Mouse (Mus musculus) thymus, adult 2 months (tissue): ENCODE data around the gene Kcnh4. TPM values are rescaled to one million over a fixed set of nuclear protein-coding genes. Genes with fewer than 3 reads are reported as not detected.

ENCODE experiments used
- DNase-seq: peaks from one replicate; pipeline ENCODE4 v3.0.0; 2021
- H3K27ac ChIP-seq: fragments of 200-500 bp; 2 replicates; pipeline ENCODE4 v1.5.1; 2012; ENCODE audit warnings: low read length, control low read depth; ENCODE audit not compliant: control insufficient read depth, insufficient read depth
- H3K27me3 ChIP-seq: fragments of 200-500 bp; 2 replicates; pipeline ENCODE4 v1.6.1; 2012; ENCODE audit warnings: mild to moderate bottlenecking, low read length, moderate library complexity, mixed read lengths; ENCODE audit not compliant: control insufficient read depth, insufficient read depth
- H3K36me3 ChIP-seq: fragments of 200-500 bp; 2 replicates; pipeline ENCODE4 v1.6.1; 2012; ENCODE audit warnings: mild to moderate bottlenecking, low read length, moderate library complexity; ENCODE audit not compliant: control insufficient read depth, insufficient read depth
- H3K4me1 ChIP-seq: fragments of 200-500 bp; replicated peaks from 2 replicates; pipeline ENCODE4 v1.6.1; 2012; ENCODE audit warnings: low read length; ENCODE audit not compliant: control insufficient read depth, insufficient read depth
- H3K4me3 ChIP-seq: fragments of 200-500 bp; 2 replicates; pipeline ENCODE4 v1.5.1; 2012; ENCODE audit warnings: mild to moderate bottlenecking, low read length, control low read depth, moderate library complexity; ENCODE audit not compliant: control insufficient read depth, insufficient read depth
- CTCF ChIP-seq: fragments of 200-500 bp; IDR thresholded peaks from 2 replicates; pipeline ENCODE4 v1.5.1; 2012; ENCODE audit warnings: mild to moderate bottlenecking, control low read depth, low read length, moderate library complexity, borderline replicate concordance; ENCODE audit not compliant: control insufficient read depth, poor library complexity, insufficient read depth; ENCODE audit errors: extremely low read depth
- POLR2A ChIP-seq: fragments of 200-500 bp; IDR thresholded peaks from 2 replicates; pipeline ENCODE4 v1.6.1; 2012; ENCODE audit warnings: mild to moderate bottlenecking, low read length, control low read depth, moderate library complexity; ENCODE audit not compliant: control insufficient read depth, poor library complexity, insufficient read depth; ENCODE audit errors: extremely low read depth
- WGBS: fragments of 180-500 bp; shearing (Covaris S2); methylation state at CpG from one replicate; pipeline ENCODE4 v1.1.7; 2018; 5-methylcytosine and 5-hydroxymethylcytosine counted together
- polyA plus RNA-seq: library from polyadenylated mRNA; depleted of rRNA; stranded (reverse); fragments of >200 nt; gene quantifications from 2 replicates; pipeline ENCODE4 v1.2.3, GENCODE M21; 2012

The Kcnh4 gene
- polyA plus RNA-seq, 1 experiment, result 1.1 TPM

DNA sequence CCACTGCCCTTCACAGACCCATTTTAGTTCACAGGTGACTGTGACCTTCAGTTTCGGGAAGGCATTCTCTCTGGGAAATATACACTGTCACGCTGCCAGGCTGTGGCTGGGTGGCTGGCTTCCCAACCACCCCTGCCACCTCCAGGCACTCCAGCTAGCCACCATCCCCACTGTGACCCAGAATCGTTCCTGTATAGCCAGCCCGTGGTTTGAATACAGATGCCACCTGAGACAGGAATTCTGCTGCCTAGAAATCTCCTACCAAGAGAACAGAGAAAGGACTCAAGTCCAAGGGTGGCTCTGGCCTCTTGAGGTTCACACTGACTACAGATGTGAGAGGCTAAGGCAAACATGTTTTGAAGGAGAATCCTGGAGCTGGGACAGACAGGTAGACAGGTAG is 40.9 kb downstream of the Kcnh4 start:
- no peak overlapping the region for H3K4me3 ChIP-seq
- 87% methylated on average over 4 of the region's 4 CpGs for WGBS
- H3K27ac ChIP-seq, result no peak overlapping the region
- no peak for TF ChIP-seq CTCF
- TF ChIP-seq POLR2A, result no peak
- no peak for DNase-seq
- no peaks in the 10 kb centered on the region for H3K27me3 ChIP-seq
- H3K4me1 ChIP-seq, result peaks cover 32% of the 10 kb centered on the region
- peaks cover 39% of the 10 kb centered on the region for H3K36me3 ChIP-seq

DNA sequence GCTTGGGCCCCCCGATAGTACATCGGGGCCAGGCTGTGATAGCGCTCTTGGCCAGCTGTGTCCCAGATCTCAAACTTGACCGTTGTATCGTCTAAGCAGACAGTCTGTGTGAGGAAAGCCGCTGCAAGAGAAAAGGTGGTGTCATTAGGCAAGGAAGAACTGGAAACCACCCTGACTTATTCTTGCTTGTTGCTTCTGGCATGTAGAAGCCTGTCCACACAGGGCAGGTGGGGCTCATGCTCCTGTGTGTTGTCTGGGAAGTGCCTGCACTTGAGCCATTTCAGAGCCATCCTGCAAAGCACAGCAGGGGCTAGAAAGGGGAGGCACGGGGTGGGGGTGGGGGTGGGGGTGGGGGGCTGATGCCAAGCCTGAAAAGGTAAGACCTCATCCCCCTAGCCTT is 41.3 kb downstream of the Kcnh4 start:
- no peak overlapping the region for H3K4me3 ChIP-seq
- WGBS, result 95% methylated on average over 7 of the region's 7 CpGs
- DNase-seq, result no peak
- peaks cover 39% of the 10 kb centered on the region for H3K36me3 ChIP-seq
- no peaks in the 10 kb centered on the region for H3K27me3 ChIP-seq
- no peak overlapping the region for H3K27ac ChIP-seq
- peaks cover 35% of the 10 kb centered on the region for H3K4me1 ChIP-seq
- TF ChIP-seq CTCF (no peak), POLR2A (no peak)

DNA sequence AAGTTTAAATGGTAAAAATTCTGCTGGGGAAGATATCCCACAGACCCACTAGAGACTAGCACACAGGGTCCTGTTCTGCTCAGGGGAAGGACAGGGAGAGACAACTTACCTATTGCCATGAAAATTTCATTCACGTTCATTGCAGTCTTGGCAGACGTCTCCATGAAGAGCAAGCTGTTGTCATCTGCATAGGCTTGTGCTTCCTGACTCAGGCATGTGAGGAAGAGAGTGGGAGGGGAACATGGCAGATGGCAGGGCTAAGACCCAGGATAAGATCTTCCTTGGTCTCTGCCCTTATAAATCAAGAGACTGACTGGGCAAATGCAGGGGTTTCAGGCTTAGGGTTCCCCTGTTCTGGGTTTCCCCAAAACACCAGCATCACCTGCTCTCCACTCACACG is 43.1 kb downstream of the Kcnh4 start:
- DNase-seq, result no peak
- no peak overlapping the region for H3K27ac ChIP-seq
- TF ChIP-seq CTCF, result no peak
- TF ChIP-seq POLR2A, result no peak
- WGBS, result 94% methylated on average over 3 of the region's 3 CpGs
- H3K4me1 ChIP-seq, result peaks cover 38% of the 10 kb centered on the region
- no peaks in the 10 kb centered on the region for H3K27me3 ChIP-seq
- no peak overlapping the region for H3K4me3 ChIP-seq
- H3K36me3 ChIP-seq, result peaks cover 39% of the 10 kb centered on the region

DNA sequence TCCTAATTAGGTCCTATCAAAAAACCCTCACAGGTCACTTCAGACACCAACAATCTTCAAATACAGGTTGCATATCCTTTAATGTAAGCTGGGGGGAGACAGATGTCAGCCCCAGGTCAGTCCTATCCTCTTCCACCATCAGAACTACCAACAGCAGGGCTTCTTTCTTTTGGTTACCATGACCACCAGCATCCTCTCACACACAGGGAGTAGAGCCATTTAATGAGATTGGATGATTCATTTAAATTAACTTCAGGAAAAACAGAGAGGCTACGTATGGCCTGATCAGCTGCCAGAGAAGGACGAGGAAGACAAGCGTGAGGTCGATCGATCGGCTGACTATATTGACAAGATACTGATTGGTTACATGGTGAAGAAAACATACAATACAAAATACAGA is 44.8 kb downstream of the Kcnh4 start:
- peaks cover 25% of the 10 kb centered on the region for H3K4me1 ChIP-seq
- WGBS, result 96% methylated on average over 6 of the region's 6 CpGs
- H3K27ac ChIP-seq, result no peak overlapping the region
- TF ChIP-seq CTCF (no peak), POLR2A (no peak)
- peaks cover 39% of the 10 kb centered on the region for H3K36me3 ChIP-seq
- DNase-seq, result no peak
- no peak overlapping the region for H3K4me3 ChIP-seq
- no peaks in the 10 kb centered on the region for H3K27me3 ChIP-seq

DNA sequence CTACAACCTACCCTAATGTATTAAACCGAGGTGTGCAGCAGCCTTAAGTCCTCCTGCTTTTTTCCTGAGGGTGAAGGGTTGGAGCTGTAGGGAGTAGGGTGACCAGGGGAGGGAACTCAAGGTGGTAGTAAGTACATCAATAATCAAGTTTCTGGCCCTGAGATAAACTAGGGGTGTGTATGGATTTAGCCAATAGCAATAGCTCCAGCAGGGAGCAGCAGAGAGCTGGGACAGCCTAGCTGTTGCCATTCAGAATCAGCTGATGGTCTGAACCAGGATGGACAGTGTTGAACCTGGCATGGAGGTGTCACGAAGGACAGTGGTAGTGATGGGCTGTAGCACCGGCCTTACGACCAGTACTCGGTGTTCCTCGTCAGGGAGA is 45.2 kb downstream of the Kcnh4 start:
- 72% methylated on average over 6 of the region's 6 CpGs for WGBS
- Histone ChIP-seq H3K27me3 (no peaks in the 10 kb centered on the region), H3K4me1 (peaks cover 22% of the 10 kb centered on the region), H3K27ac (peak overlapping the region; percentile 62; the same call in 1 of the 2 replicates), H3K36me3 (peaks cover 35% of the 10 kb centered on the region), H3K4me3 (no peak overlapping the region)
- peak; percentile 75 for DNase-seq
- peak; percentile 37; the same call in 1 of the 2 replicates for TF ChIP-seq CTCF
- no peak for TF ChIP-seq POLR2A

DNA sequence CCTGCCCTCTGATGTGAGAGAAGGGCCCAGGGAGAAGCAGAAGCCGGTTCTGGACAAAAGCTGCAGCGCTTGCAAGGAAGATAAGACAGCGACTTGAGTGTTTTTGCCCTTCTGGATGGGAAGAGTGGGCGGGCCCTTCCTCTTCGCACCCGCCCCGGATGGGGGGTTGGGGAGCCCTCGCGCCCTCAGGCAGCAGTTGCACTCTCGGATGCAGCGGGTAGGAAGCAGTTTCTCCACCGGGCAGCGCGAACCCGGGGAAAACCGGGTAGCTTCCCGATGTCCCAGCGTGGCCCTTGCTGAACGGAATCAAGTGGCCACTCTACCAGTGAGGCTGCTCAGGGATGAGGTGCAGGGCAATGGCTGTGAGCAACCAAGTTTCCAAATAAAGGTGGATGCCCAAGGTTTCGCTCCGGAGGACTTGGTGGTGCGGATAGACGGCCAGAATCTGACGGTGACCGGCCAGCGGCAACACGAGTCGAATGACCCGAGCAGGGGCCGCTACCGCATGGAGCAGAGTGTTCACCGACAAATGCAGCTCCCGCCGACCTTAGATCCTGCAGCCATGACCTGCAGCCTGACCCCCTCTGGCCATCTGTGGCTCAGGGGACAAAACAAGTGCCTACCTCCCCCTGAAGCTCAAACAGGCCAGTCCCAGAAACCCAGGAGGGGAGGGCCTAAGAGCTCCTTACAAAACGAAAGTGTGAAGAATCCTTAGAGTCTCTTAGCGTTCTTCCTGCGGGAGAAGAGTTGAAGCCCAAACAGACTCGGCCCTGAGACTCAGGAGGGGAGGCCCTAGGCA is 45.8 kb downstream of the Kcnh4 start, which contains the start of gene Hspb9:
Hspb9 (plus strand) TSS at position 116 of the 799 bp plus-strand sequence.
- peak; percentile 90 for DNase-seq
- WGBS, result 3% methylated on average over 38 of the region's 38 CpGs
- H3K4me1 ChIP-seq, result peaks cover 22% of the 10 kb centered on the region
- H3K27ac ChIP-seq, result peak within 1 kb of the TSS; percentile 62
- peak within 1 kb of the TSS; percentile 66 for H3K4me3 ChIP-seq
- H3K36me3 ChIP-seq, result peaks cover 29% of the 10 kb centered on the region
- TF ChIP-seq POLR2A (peak; percentile 48; the same call in 1 of the 2 replicates), CTCF (no peak)
- no peaks in the 10 kb centered on the region for H3K27me3 ChIP-seq
